Mouse (Mus musculus): ENCODE results near the gene Dynlrb1.

The Dynlrb1 gene

DNA sequence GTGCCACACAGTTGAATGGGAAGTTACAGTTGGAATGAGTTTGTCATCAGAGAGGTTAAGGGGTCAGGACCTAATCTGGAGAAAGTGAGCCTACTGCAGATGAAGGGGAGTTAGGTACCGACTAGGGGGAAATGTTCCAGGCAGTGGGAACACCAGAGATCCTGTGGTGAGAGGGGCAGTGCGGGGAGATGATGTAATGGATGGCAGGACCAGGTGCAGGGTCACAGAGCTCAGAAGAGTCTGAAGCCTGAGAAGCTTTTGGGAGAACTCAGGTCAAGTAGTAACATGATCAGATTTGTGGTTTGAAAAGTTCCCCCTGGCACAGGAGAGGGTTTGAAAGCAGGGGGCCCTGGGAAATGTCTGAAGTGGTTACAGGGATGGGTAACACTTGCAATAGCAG, 43.8 kb downstream of the Dynlrb1 start:
- no peak for DNase-seq (ENCODE audit: inconsistent ontology term)

DNA sequence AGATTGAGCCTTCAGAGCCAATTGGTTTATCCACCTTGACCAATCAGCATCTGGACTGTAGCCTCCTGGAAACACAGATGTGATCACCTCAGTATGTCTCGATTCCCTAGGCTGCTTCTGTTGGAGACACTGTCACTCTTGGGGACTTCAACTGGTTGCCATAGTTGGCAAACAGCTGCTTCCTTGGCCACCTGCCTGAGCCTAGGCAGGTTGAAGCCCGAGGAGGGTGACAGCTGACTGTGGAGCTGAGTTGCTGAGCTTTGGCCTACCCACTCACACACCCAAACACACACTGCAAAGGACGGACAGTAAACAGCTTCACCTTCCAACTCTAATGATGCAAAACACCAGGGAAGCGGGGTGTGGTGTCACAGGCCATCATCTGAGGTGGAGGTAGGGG, 47.5 kb downstream of the Dynlrb1 start:
- no peak for DNase-seq (ENCODE audit: inconsistent ontology term)

DNA sequence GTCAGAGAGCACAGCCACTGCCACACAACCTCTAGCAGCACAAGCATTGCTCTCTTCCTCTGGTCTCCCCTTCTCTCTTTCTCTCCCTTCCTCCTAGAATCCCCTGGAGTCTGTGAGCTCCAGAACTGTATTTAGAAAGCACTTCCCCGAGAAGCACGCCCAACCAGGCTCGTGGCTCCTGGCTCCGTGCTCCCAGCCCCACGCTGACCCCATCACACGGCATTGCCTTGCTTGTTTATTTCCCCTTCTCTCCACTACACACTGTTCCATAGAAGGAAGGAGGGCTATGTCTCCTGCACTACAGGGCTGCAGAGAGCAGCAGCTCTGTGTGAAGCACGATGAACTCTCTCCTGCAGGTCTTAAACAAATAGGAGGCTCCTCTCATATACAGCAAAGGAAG, 48.3 kb downstream of the Dynlrb1 start:
- no peak for DNase-seq (ENCODE audit: inconsistent ontology term)

DNA sequence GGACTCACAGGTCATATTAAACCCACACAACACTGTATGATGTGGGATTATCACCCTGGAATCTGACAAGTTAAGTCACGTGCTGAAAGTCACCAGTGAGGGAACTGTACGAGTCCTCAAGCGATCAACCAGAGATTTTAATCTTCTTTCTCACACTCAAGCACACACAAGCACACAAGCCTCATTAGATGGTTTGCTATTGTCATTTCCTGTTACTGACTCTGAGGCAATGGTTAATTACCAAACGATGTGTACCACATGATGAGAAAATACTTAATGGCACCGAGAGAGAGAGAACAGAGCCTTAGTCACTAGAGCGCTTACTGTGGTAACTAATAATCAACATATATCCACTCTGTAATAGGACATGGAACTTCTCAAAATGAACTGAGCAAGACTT, 49.4 kb downstream of the Dynlrb1 start:
- no peak for DNase-seq (ENCODE audit: inconsistent ontology term)

DNA sequence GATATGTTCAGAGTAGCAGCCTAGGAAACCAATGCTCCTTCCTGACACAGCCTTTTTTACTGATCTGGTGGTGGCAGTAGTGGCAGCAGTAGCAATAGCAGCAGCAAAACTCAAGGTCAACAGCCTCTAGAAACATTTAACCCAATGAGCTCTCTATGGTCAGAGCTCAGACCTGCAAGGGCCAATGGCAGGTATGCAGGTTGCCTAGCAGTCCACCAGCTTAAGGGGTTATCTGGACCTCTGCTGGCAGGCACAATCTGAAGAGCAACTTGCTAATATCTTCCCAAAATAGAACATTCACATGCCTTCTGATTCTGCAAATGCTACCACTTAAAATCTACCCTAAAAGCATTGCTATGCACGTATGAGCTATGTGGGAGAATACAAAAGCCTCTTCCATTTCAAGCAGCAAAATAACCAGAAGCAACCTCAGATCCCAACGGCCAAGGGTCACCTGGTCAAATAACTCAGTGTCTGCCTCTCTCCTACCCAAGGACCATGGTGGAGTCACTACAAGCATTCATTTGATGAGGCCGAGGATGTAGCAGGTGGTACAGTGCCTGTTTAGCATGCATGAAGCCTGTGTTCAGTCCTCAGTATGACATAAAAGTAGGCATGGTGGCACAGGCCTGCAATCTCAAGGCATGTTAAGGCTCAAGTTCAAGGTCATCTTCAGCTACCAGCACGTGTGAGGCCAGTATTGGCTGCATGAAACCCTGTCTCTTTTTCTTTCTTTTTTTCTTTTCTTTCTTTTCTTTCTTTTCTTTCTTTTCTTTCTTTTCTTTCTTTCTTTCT, 51.3 kb downstream of the Dynlrb1 start:
- no peak for DNase-seq (ENCODE audit: inconsistent ontology term)

DNA sequence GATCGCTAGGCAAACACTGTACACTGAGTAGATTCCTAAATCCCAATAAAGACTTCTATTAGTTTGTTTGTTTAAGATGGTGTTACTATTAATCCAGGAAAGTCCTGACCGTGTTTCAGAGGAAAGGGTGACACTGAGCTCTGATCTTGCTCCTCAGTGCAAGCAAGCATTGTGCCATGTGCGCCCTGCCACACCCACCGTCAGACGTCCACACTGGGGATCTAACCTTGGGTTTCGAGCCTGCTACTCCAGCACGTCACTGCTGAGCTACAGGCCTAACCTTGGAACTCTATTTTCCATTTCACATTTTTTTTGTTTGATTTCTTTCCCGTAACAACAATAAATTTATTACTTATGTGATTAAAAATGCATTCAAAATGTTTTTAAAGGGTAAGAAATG, 53.7 kb downstream of the Dynlrb1 start:
- no peak for DNase-seq (ENCODE audit: inconsistent ontology term)

DNA sequence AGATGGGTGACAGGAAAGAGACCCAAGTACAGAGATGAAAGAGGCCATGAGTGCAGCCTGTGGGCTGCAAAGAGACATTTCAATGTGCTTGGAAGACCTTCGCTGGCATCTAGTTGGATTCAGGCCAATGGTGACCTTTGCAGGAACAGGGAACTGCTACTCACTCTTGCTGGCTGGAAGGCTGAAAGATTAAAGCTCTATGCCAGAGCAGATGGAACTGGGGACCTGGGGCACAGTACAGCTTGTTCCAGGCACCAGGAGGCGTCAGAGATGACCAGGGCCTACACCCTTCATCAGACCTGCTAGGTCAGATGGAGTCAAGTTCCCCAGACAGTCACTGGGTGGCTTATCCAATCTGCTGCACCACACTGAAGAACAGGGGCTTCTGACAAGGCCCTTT, 57.0 kb downstream of the Dynlrb1 start:
- peak; percentile 30 for DNase-seq (ENCODE audit: inconsistent ontology term)

DNA sequence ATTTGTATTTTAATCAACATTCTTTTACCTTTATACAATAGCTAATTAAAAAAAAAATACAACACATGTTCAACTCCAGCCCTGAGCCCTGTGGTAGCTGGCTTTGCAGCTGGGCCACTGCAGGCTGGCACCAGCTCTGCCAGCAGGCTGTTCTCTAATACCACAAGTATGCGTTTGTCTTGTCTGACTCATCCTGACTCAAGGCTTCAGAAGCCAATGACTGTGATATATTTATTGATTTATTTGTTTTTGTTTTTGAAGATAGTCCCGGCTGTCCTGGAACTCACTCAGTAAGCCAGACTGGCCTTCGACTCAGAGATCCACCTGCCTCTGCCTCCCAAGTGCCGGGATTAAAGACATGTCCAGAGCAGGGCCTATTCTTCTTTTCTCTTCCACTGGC, 57.6 kb downstream of the Dynlrb1 start:
- peak; percentile 69 for DNase-seq (ENCODE audit: inconsistent ontology term)

DNA sequence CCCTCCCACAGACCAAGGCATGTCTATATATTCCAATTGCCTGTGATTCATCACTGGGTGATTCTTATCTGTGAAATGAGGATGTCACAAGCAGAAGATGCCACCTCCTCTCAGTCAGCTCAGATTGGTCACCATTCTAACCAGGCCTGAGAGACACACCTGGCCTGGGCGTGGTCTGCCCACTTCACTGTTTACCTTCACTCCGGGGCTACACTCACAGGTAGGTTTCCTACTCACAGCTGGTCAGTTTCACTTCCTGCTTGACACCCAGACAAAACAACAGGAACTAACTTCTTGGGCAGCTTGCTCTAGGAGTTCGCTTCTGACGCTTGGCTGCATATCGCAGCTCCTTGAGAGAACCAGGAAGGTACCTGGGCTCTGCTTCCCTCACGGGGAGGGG, 59.1 kb downstream of the Dynlrb1 start:
- DNase-seq (ENCODE audit: inconsistent ontology term): no peak

DNA sequence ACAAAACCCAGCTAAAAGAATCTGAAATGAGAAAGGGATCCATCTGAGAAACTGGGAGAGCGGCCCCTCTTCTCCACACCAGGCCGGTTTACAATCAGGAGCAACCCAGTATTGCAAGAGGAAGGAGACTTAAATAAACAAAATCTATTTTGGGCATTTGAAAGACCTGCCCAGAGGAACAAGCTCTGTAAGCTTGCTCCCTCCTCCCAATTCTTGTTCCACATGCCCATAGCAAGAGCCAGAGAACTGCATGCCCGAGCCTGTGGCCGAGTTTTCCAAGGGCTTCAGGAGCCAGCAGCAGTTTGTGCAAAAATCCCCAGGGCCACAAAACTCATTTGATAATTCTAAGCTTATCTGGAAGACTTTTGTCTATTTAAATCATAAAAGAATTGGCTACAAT, 63.2 kb downstream of the Dynlrb1 start:
- no peak for DNase-seq (ENCODE audit: inconsistent ontology term)

All from Muller cell, postnatal 12 days (primary cell).